Mouse (Mus musculus): ENCODE data around the gene Mad2l2.

Gene Mad2l2

DNA sequence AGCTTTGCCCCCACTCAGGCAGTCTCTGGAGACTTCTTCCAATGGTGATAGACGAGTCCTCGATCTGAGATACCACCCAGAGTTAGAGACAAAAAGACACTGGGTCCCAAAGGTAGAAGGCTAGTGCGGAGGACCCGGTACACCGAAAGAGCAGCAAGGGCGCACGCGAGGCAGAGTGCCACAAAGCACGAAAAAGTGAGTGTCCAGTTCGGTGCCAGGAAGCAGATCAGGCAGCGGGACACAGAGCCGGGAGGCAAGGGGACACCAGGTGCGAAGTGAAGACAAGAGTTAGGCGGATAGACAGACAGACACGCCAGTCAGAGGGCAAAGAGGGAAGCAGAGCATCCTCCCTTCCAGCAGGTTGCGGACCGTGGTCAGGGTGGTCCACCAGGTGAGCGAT lies at the start of gene Mad2l2:
Gene Mad2l2, plus strand, starts transcription at position 252 of the 400 bp plus-strand sequence.
- DNase-seq: no peak

DNA sequence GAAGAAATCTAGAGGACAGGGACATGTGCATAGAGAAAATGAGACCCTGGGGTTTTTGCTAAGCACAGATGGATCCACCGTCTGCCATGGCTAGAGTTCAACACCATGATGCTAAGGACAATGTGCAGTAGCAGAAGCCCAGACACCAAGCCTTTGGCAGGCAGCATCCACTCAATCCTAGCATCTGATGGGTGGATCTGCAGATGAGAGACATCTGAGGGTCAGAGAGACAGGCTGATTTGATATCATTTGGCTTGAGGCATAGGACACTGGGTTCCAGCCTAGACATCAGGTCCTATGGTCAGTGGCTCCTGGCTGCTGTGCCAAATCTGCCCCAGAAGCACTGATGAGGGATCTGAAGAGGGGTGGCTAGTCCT lies 49.6 kb upstream of the Mad2l2 start:
- DNase-seq: peak; percentile 73

DNA sequence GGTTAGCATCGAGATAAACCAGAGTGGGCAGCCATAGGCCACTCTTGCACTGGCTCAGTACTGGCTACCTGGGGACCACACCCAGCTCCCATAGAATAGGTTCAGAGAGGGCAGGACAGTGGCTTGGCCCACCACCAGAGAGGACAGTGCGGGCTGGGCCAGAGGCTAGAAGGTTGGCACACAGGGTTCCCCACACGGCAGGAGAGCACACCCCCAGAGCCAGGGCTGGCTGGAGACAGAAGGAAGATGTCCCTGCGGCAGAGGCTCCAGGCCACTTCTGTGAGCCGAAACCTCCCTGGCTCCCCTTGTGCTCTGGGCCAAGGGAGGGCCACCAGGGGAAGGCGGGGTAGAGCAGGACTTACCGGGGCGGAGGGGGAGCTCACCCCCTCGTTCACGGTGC lies 49.0 kb upstream of the Mad2l2 start:
- DNase-seq: no peak

DNA sequence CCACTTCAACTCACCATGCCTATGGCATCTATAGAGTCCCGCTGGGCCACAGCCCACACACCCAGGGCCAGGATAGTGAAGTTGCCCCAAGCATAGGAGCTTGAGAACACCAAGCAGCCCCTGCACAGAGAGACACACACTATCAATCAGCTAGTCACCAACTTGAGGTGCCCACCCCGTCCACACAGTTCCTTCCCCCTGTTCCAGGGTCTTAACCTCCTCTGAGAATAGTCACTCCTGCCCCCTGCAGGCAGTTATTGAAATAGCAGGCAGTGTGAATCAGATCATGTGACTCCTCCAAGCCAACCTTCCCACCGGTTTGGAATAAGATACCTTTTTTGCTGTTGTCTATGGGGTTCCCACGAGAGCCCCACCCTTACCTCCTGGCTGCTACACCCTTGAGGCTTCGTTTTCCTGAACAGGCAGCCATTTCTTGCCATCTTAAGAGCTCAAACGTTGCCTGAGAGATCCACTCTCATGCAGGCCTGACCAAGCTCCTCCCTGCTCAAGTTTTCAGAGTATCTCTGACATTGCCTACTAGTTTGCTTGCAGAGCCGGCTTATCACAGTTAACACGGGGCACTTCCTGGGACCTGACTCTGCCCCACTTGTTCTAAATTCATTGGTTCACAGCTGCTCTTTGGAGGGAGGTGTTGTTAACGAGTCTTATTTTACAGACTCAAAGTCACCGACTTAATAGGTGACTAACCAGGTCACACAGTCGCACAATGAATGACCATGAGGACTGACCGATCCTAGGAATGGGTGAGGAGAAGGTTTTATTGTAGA lies 47.7 kb upstream of the Mad2l2 start:
- DNase-seq: peak; percentile 56

DNA sequence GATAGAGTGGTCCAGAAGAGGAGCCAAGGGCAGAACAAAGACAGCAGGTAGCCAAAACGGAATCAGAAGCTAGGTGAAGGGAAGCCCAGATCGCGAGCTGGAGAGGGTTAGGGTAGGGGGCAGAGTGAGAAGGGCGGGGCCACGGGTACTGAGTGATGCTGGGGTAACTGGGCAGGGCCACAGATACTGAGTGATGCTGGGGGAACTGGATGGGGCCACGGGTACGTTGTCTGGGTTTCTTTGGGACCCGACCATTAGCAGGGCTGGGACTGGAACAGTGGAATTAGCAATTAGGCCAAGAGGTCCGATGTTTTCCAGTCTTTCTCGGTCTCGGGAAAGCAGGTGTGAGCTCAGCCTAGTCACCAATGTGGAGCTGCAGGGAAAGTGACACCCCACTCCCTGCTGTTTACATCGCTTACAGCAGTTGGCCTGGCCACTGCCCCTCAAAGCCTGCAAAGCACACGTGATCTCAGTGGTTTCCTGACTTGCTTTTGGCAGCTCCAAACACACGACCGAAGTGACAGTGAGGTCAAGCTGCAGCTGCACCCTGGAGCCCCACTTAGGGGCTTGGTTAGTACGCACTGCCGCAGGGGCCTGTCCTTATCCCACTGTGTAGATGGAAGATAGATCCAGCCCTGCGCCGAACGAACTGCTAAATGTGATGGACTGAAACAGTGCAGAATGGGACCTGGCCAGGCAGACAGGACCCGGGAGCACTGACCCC lies 46.8 kb upstream of the Mad2l2 start:
- DNase-seq: peak; percentile 24

DNA sequence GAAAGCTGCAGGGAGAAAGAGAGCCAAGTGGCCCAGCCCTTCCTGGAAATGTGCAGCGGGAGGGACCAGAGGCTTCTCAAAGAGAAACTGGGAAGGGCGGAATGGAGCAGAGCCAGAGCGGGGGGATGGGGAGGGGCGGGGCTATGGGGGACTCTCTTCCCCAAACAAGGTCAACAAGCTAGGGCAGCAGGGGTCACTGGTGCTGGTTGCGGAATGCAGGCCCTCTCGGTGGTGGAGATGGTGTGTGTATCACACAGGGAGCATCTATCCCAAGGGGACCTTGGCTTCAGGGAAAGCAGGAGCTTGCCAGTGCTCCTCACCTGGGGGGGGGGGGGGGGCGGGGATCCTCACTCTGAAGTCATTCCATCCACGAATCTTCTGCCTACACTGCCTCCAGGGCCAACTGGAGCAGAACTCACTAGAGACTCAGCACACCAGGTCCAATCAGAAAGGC lies 45.9 kb upstream of the Mad2l2 start:
- peak; percentile 32 for DNase-seq

DNA sequence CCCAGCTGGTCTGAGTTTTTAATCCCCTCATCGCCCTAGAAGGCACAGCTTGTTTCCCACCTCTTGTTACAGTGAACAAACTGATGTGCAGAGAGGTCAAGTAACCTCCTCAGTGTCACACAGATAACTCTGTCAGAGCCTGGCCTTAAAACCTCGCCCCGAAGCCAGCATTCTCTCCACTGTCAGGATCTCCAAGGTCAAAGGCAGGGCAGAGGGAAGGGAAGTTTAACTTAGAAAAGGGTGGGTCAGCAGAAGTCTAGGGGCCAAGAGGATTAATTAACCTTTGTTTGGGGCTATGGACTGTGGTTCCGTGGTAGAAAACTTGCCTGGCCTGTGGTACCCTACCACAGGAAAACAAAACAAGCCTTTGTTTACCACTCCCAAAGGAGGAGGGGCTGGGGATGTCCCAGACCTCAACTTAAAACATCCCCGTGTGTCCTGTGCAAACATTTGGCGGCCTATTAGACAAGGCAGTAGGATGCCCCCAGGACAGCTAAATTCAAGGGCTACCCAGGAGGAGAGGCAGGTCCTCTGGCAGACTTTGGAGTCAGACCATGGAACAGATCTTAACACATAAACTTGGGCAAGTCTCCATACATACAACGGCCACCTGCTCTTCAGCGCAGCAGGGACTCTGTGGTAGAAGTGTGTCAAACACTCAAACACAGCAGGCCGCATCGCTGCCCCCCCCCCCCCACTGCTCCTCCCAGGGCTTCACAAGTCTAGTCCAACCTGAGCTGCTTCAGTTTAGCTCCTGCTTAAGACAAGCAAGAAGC lies 44.9 kb upstream of the Mad2l2 start:
- peak; percentile 24 for DNase-seq

DNA sequence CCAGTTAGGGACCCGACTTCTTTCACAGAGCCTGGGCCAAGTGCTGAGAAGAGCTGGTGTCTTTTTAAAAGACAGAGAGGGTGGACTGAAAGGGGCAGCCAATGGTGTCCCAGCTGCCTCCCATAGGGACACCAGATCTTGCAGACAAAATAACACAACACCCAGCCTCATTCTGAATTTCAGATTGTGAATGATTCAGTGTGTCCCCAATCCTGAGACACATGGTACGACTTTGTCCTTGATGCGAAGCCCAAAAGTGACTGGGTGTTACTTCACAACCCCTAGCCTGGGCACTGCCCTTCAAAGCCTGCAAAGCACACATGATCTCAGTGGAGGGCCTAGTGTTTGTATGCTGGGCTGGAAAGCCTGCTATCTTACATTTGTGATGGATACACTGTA lies 44.3 kb upstream of the Mad2l2 start:
- no peak for DNase-seq

DNA sequence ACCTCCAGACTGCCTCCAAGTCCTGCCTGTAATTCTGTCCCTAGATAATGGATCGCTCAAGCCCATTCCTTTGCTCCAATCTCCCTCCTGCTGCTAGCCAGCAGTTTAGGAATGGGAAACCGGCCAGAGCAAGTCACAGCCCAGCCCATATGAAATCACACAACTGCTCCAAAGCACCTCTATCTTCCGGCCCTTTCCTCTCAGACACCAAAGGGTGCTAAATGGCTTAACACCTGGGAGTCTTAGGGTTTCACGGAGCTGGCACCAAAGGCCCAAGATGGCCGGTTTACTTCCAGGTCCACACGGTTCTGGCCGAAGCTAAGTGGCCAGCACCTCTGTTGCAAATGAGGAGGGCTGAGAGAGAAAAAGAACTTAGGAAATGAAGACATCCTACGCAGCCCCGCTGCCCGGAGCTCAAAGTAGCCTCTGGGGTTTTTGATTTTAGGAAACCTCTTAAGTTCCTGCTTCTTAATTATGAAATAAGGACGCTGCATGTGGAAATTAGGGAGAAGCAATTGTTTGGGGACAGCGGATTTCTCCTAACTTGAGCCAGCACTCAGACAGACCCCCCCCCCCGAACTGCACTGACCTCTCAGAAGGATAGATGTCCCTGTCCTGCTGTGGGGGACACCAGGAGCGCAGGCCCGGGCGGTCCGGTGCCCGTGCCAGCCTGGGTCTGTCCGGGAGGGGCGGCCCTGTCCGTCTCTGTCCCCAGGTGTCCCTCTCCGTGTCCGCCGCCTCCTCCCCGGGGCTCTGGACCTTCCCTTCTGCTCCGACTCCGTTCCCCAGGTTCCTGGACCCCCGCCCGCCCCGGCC lies 42.9 kb upstream of the Mad2l2 start:
- peak; percentile 39 for DNase-seq

DNA sequence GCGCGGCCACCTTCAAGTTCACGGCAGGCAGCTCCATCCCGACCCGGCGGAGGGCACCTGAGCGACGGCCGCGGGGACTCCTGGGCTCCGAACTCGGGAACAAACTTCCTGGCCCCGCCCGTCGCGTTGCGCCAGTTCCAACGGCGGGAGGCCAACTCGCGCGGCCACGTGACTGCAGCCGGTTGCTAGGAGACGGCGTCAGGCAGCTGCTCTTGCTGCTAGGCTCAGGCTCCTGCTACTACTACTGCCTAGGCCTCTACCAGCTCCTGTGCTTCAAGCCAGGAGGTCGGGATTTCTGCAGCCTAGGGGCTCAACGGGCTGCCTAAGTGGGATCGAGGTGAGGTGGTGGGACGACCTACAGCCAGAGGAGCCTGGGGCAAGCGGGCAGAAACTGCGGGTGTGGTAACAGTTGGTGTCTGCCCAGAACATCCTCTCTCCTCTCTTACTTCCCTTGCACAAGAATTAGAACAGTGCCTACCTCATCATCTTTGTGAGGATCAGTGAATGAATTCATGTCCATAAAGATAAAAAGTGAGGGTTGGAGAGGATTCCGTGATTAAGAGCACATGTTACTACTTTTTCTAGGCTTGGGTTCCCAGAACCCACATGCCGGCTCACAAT lies 42.2 kb upstream of the Mad2l2 start, which contains the start of gene Agtrap:
Gene Agtrap, minus strand, starts transcription at position 125 of the 621 bp plus-strand sequence.
- peak; percentile 93 for DNase-seq

DNA sequence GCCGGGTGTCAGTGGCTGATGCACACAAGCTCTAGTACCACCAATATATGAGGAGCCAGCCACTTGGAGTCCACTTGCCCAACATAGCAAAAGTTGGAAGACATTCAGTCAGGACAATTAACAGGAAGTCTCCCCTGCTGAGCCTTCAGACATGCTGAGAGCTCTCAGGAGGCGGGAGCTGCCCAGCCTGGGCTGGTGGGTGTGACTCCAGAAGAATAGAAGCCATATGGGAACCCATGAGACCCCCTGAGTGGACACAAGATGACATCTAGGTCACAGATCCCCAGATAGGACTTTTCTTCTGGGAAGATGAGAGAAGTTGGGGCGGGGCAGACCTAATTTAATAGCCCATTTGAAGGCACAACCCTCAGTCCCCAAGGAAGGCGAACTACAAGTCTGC lies 41.0 kb upstream of the Mad2l2 start:
- peak; percentile 21 for DNase-seq

DNA sequence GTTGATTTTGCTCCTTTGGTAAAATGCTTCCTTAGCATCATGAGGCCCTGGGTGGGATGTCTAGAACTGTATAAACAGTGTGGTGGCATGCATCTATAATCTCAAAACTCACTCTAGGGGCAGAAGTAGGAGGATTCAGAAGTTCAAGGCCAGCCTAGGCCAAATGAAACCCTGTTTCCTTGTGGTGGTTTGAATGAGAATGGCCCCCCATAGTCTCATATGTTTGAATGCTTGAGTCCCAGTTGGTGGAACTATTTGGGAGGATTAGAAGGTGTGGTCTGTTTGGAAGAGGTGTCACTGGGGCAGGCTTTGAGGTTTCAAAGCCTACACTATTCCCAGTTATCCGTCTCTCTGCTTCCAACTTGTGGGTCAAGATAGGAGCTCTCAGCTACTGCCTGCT lies 39.0 kb upstream of the Mad2l2 start:
- DNase-seq: no peak

DNA sequence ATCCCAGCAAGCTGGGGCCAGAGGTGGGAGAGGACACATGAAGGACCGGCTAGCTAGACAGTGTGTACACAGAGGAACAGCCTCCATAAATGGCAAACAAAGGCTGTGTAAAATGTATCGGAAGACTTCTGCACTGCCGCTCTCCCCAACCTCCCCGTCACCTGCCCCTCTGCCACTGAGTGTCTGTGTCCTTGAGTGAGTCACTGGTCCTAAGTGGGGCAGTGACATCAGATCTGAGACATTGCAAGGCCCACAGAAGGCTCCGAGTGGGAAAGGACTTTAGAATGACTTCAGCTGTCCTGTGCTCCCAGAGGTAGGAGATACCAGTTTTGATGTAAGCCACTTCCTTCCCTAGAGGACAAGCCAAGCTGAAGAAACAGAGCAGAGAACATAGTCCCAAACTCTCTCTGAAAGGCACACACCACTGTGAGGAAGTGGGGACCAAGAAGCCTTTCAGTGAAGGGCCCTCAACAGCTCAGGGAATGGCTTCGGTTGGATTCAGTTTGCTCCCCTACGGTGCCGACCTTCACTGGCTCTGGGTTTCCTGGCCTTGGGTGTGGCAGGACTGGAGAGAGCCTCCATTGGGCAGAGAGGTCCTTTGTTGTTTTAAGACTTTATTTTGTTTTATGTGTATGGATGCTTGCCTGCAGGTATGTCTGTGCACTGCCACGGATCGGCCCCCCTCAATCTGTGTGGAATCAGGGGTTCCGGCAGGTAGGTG lies 37.5 kb upstream of the Mad2l2 start:
- no peak for DNase-seq

DNA sequence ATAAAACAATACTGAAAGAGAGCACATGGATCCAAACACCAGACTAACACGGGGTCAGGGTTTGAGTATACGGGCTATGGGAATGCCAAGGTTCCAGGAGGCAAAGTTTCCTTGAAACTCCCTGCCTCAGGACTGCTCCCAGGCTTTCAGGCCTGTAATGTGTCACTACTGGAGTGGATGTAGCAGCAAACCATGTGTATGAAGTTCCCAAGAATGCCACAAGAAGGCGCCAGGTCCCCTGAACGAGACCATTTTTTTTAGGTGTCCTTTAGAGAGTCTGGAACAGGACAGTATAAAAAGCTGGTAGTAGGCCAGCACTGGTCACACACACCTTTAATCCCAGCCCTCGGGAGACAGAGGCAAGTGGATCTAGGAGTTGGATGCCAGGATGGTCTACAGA lies 36.0 kb upstream of the Mad2l2 start:
- DNase-seq: no peak

DNA sequence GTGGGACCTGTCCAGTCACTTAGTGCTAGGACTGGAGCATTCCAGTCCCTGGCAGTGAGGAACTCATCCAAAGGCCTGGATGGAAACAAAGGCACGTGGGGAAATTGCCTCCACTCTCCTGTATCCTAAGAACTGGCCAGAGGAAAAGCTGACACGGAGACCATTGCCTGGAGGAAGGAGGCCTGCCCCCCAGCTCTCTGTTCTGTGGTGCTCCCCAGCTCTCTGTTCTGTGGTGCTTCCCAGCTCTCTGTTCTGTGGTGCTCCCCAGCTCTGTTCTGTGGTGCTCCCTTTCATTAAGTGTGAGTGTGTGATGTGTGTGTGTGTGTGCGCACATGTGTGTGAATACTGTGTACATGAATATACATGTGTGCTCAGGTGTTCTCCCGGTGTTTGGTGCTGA lies 35.1 kb upstream of the Mad2l2 start:
- no peak for DNase-seq

DNA sequence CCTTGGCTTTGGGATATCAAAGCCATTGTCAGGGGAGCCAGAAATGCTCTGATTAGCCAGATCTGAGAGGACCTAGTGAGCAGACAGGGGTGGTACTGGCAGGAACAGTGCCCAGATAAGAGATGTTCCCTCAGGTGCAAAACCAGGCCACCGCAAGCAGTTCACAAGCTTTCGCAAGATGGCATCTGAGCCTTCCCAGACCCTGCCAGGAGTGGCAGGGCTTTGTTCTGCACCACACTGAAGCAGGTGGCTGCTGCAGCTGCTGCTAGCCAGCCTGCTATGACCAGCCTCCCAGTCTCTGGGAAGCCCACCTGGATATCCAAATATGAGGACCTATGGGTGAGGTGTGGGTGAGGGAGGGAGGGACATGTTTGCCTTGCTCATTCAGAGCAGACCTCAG lies 32.2 kb upstream of the Mad2l2 start:
- DNase-seq: no peak

DNA sequence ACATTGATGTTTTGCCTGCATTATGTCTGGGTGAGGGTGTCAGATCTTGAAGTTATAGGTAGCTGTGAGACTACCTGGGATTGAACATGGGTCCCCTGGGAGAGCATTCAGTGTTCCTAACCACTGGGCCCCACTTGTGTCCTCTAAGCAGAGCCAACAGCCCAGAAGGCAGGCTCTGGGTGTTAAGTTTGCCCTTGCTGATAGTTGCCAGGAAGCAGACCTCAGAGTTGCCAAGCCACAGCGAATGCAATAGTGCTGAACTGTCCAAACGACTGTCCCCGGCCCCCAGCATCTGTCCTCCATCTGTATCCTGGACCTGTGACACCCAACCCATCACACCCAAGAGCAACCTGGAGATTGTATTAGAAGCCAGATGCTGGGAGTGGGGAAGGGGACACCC lies 31.5 kb upstream of the Mad2l2 start:
- DNase-seq: no peak

DNA sequence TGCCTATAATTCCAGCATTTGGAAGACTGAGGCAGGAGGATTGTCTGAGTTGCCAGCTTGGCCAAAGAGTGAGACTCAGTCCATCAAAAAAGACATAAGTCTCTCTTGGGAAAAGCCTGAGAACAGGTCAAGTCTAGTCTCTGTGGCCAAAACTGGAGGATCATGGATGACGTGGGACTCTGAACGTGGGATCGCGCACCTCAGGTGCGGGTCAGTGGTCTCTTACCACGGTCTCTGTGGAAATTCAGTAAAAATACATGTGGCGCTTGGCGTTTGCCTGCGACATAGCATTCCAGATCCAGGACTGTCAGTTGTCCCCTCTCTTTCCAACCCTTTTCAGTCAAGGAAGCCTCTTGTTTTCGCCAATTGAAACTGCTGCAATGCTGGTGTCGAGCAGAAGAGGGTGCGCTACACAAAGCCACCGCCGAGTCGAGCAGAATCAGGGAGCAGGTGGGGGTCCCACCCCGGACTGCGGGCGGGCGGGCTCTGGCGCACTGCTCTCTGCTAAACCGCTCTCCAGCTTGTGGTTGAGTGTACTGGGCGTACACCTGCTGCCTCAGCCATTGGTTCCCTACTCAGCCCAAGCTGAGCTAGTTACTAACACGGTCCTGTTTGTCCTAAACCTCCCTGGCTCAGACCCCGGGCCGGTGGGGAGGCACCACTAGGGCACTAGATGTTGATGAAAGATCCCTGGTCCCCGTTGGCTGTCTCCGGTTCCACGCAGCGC lies 28.2 kb upstream of the Mad2l2 start:
- peak; percentile 59 for DNase-seq

DNA sequence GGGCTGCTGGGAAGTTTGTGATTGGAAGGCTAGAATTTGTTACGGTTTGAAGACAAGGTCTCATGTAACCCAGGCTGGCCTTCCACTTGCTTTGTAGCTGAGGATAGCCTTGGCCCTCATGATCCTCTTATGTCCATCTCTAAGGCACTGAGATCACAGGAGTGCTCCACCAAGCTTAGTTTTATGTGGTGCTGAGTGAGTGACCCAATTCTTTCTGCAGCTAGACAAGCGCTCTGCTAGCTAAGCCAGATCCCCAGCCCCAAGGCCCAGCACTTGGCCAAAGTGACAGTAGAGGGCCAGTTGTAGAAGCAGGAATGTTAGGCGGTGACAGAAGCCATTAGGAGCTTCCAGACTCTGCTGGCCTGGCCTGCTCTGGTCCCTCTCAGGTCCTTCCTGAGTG lies 26.0 kb upstream of the Mad2l2 start:
- no peak for DNase-seq

DNA sequence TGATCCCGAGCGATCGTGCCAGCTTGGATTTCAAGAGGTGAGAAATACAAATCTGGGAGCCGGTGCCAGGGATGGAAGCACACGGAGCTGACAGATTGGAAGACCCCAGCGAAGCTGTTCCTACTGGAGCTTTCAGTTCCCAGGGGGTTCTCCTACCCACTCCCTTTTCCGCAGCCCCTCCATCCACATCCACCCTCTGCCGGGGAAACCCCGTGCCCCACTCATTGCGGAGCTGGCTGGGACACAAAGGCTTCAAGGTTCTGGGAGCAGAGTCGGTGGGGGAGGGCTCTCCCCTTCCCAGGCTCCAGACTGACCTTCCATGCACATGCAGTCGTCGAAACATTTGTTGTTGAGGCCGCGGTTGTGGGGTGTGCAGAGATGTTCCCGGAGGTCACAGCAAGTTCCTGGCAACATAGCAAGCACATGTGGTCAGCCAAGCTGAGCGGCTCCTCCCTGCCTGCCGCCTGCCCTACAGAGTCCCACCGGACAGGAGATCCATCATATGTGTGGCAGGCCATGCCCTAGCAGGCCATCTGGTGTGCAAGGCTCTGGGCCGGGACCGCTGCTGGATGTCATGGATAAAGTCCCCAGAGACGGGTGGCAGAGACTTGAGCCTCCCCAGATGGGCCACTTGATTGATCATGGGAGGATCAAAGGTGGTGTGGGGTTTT lies 22.4 kb upstream of the Mad2l2 start:
- DNase-seq: no peak

Measured in cerebellum, adult 11-12 months (tissue).